Mouse (Mus musculus): ENCODE results near the gene Hmcn2. TPM values are rescaled to one million over a fixed set of nuclear protein-coding genes. Genes with fewer than 3 reads are reported as not detected.

The Hmcn2 gene
- total RNA-seq, 2 experiments from 2014 or later = 21.6 to 36.8 TPM

- peak; percentile 59 for DNase-seq
- Histone ChIP-seq H3K27ac (no peak overlapping the region), H3K4me3 (no peak overlapping the region)
- no peak for TF ChIP-seq CTCF (IDR thresholded peaks at IDR 0.05)
- intact Hi-C loops (cut with DNase I) = no loop called here
Observed at GRCm38 (mm10) chr2:31454280-31454679, 140.1 kb downstream of the Hmcn2 start.

- intact Hi-C loops (cut with DNase I) = no loop called here
- no peak overlapping the region for H3K27ac ChIP-seq
Observed at GRCm38 (mm10) chr2:31455418-31455817, 141.2 kb downstream of the Hmcn2 start.

GRCm38 (mm10) chr2:31458460-31458859 lies 144.2 kb downstream of the Hmcn2 start:
- TF ChIP-seq CTCF (IDR thresholded peaks at IDR 0.05) = no peak
- H3K4me3 ChIP-seq = no peak overlapping the region
- intact Hi-C loops (cut with DNase I) = no loop called here
- H3K27ac ChIP-seq = no peak overlapping the region
- DNase-seq = no peak

More at GRCm38 (mm10) chr2:31455418-31455817, 141.2 kb downstream of the Hmcn2 start:
- no peak for DNase-seq
- TF ChIP-seq CTCF (IDR thresholded peaks at IDR 0.05) = no peak
- H3K4me3 ChIP-seq = no peak overlapping the region

- Histone ChIP-seq H3K4me3 (no peak overlapping the region), H3K27ac (no peak overlapping the region)
- TF ChIP-seq CTCF (IDR thresholded peaks at IDR 0.05) = no peak
- no peak for DNase-seq
- intact Hi-C loops (cut with DNase I) = no loop called here
Observed at GRCm38 (mm10) chr2:31458989-31459936, 145.0 kb downstream of the Hmcn2 start.

GRCm38 (mm10) chr2:31460025-31460571 lies 145.9 kb downstream of the Hmcn2 start:
- H3K4me3 ChIP-seq = peak overlapping the region; percentile 57
- TF ChIP-seq CTCF (IDR thresholded peaks at IDR 0.05) = peak; percentile 48
- no peak for DNase-seq
- H3K27ac ChIP-seq = no peak overlapping the region
- intact Hi-C loops (cut with DNase I) = no loop called here

- H3K27ac ChIP-seq = no peak overlapping the region
- no peak for DNase-seq
- intact Hi-C loops (cut with DNase I) = no loop called here
Observed at GRCm38 (mm10) chr2:31460920-31461319, 146.7 kb downstream of the Hmcn2 start.

GRCm38 (mm10) chr2:31462051-31462450 lies 147.8 kb downstream of the Hmcn2 start:
- DNase-seq = no peak
- intact Hi-C loops (cut with DNase I) = no loop called here
- Histone ChIP-seq H3K4me3 (no peak overlapping the region), H3K27ac (no peak overlapping the region)
- TF ChIP-seq CTCF (IDR thresholded peaks at IDR 0.05) = no peak

More at GRCm38 (mm10) chr2:31460920-31461319, 146.7 kb downstream of the Hmcn2 start:
- TF ChIP-seq CTCF (IDR thresholded peaks at IDR 0.05) = no peak
- no peak overlapping the region for H3K4me3 ChIP-seq

- no peak overlapping the region for H3K4me3 ChIP-seq
- TF ChIP-seq CTCF (IDR thresholded peaks at IDR 0.05) = no peak
- H3K27ac ChIP-seq = no peak overlapping the region
- DNase-seq = no peak
- intact Hi-C loops (cut with DNase I) = no loop called here
Observed at GRCm38 (mm10) chr2:31463253-31463652, 149.0 kb downstream of the Hmcn2 start.

- no peak for DNase-seq
- H3K27ac ChIP-seq = no peak overlapping the region
- H3K4me3 ChIP-seq = no peak overlapping the region
- intact Hi-C loops (cut with DNase I) = no loop called here
- TF ChIP-seq CTCF (IDR thresholded peaks at IDR 0.05) = no peak
Observed at GRCm38 (mm10) chr2:31463696-31464528, 149.7 kb downstream of the Hmcn2 start.

GRCm38 (mm10) chr2:31464529-31464910 lies 150.3 kb downstream of the Hmcn2 start:
- intact Hi-C loops (cut with DNase I) = no loop called here
- DNase-seq = no peak
- H3K27ac ChIP-seq = no peak overlapping the region
- TF ChIP-seq CTCF (IDR thresholded peaks at IDR 0.05) = no peak
- H3K4me3 ChIP-seq = no peak overlapping the region

- DNase-seq = no peak
- intact Hi-C loops (cut with DNase I) = no loop called here
- no peak overlapping the region for H3K4me3 ChIP-seq
- no peak for TF ChIP-seq CTCF (IDR thresholded peaks at IDR 0.05)
- H3K27ac ChIP-seq = no peak overlapping the region
Observed at GRCm38 (mm10) chr2:31467457-31467856, 153.2 kb downstream of the Hmcn2 start.

GRCm38 (mm10) chr2:31468857-31469256 lies 154.6 kb downstream of the Hmcn2 start:
- TF ChIP-seq CTCF (IDR thresholded peaks at IDR 0.05) = no peak
- no peak for DNase-seq
- Histone ChIP-seq H3K27ac (no peak overlapping the region), H3K4me3 (no peak overlapping the region)
- intact Hi-C loops (cut with DNase I) = no loop called here

- H3K27ac ChIP-seq = peak overlapping the region; percentile 78
- DNase-seq = no peak
- intact Hi-C loops (cut with DNase I) = no loop called here
- TF ChIP-seq CTCF (IDR thresholded peaks at IDR 0.05) = no peak
- peak overlapping the region; percentile 81 for H3K4me3 ChIP-seq
Observed at GRCm38 (mm10) chr2:31469480-31469879, 155.3 kb downstream of the Hmcn2 start.
